ENCODE assay signal across 7 mouse cellular contexts in genomic region chr9:41579107-41580014, GRCm38 (mm10).
DNase-seq lines count a peak whose midpoint lies in the region; ATAC-seq and TF ChIP-seq lines count a peak whose summit lies in the region.

No protein-coding gene starts in this region.

- H3K4me1 ChIP-seq in brown adipose tissue, adult 24 weeks (ENCODE audit: control insufficient read depth, insufficient read depth, insufficient read length, low read length) = no peaks in the 10 kb centered on the region; the same call in 1 of the 2 replicates
- peaks cover 71% of the 10 kb centered on the region for H3K4me1 ChIP-seq in forebrain, embryonic 10.5 days
- peaks cover 6 to 14% of the 10 kb centered on the region in 2 experiments; a peak in 3 of 4 replicates for H3K4me1 ChIP-seq in heart, embryonic 14.5 days (ENCODE audit: control insufficient read depth in 2 of 2, insufficient read depth in 2 of 2, low read length in 2 of 2)
- H3K4me1 ChIP-seq in kidney, postnatal 0 days (replicated peaks; ENCODE audit: insufficient read depth, low read length) = 0 out of 2 replicates have a peak, but pooled peaks cover 3% of the 10 kb centered on the region
- H3K4me1 ChIP-seq in limb, embryonic 15.5 days = peaks cover 11% of the 10 kb centered on the region
- H3K4me1 ChIP-seq in neural tube, embryonic 11.5 days (ENCODE audit: control insufficient read depth, insufficient read depth, low read length) = peaks cover 3% of the 10 kb centered on the region
- no peaks in the 10 kb centered on the region for H3K4me1 ChIP-seq in thymus, adult 2 months (replicated peaks; ENCODE audit: control insufficient read depth, insufficient read depth, low read length)

- DNase-seq in forebrain, embryonic 10.5 days (ENCODE audit: extremely low spot score, low spot score) = peak; percentile 71
- DNase-seq in kidney, postnatal 0 days (ENCODE audit: low spot score) = peak; percentile 97
- DNase-seq in neural tube, embryonic 11.5 days (ENCODE audit: low spot score) = peak; percentile 72
- no peak for DNase-seq in thymus, adult 2 months

- no peak overlapping the region for H3K27ac ChIP-seq in brown adipose tissue, adult 24 weeks (replicated peaks; ENCODE audit: low read depth, low read length)
- H3K27ac ChIP-seq in forebrain, embryonic 10.5 days = peak overlapping the region; percentile 89
- peak overlapping the region; percentile 95 to 96 for H3K27ac ChIP-seq in heart, embryonic 14.5 days (replicated peaks in 1 of 2; ENCODE audit: control insufficient read depth in 1 of 2, insufficient read depth in 1 of 2, low read depth in 2 of 2, low read length in 2 of 2)
- H3K27ac ChIP-seq in kidney, postnatal 0 days = peak overlapping the region; percentile 70
- H3K27ac ChIP-seq in limb, embryonic 15.5 days = peak overlapping the region; percentile 97
- peak overlapping the region; percentile 86 for H3K27ac ChIP-seq in neural tube, embryonic 11.5 days (ENCODE audit: low read depth, low read length)
- H3K27ac ChIP-seq in thymus, adult 2 months (ENCODE audit: control insufficient read depth, insufficient read depth, low read length) = no peak overlapping the region

- peak overlapping the region; percentile 54; the same call in 1 of the 2 replicates for H3K4me3 ChIP-seq in brown adipose tissue, adult 24 weeks (ENCODE audit: insufficient read depth, low read depth, low read length)
- H3K4me3 ChIP-seq in forebrain, embryonic 10.5 days = peak overlapping the region; percentile 60
- peak overlapping the region; percentile 54 to 83 for H3K4me3 ChIP-seq in heart, embryonic 14.5 days (ENCODE audit: control insufficient read depth in 1 of 2, insufficient read depth in 1 of 2, low read depth in 1 of 2, low read length in 2 of 2)
- peak overlapping the region; percentile 55 for H3K4me3 ChIP-seq in kidney, postnatal 0 days (replicated peaks; ENCODE audit: low read depth, low read length)
- H3K4me3 ChIP-seq in limb, embryonic 15.5 days = peak overlapping the region; percentile 58
- H3K4me3 ChIP-seq in neural tube, embryonic 11.5 days (ENCODE audit: low read depth, low read length) = peak overlapping the region; percentile 45
- no peak overlapping the region for H3K4me3 ChIP-seq in thymus, adult 2 months (ENCODE audit: control insufficient read depth, insufficient read depth, low read length)

- H3K27me3 ChIP-seq in forebrain, embryonic 10.5 days (ENCODE audit: poor library complexity, severe bottlenecking) = no peaks in the 10 kb centered on the region
- H3K27me3 ChIP-seq in heart, embryonic 14.5 days (ENCODE audit: control insufficient read depth, insufficient read depth, low read length) = no peaks in the 10 kb centered on the region
- no peaks in the 10 kb centered on the region for H3K27me3 ChIP-seq in kidney, postnatal 0 days (ENCODE audit: insufficient read depth, low read length)
- no peaks in the 10 kb centered on the region for H3K27me3 ChIP-seq in limb, embryonic 15.5 days
- H3K27me3 ChIP-seq in neural tube, embryonic 11.5 days (ENCODE audit: control insufficient read depth, insufficient read depth, low read length) = no peaks in the 10 kb centered on the region
- peaks cover 3% of the 10 kb centered on the region; the same call in 1 of the 2 replicates for H3K27me3 ChIP-seq in thymus, adult 2 months (ENCODE audit: control insufficient read depth, insufficient read depth, low read length)

- ATAC-seq in heart, embryonic 14.5 days (ENCODE audit: insufficient number of reproducible peaks, insufficient read depth, low FRiP score, low read depth) = peak; percentile 66; the same call in 1 of the 2 replicates
- ATAC-seq in kidney, postnatal 0 days (replicated peaks; ENCODE audit: low FRiP score, low read depth) = peak; percentile 68
- ATAC-seq in limb, embryonic 15.5 days (ENCODE audit: insufficient number of reproducible peaks, low FRiP score, low TSS enrichment, low read depth) = peak; percentile 60; the same call in 1 of the 2 replicates
- ATAC-seq in neural tube, embryonic 11.5 days (ENCODE audit: insufficient read depth, low FRiP score, low TSS enrichment) = 0 out of 2 replicates have a peak, but pooled peaks have one; percentile 32

- H3K9me3 ChIP-seq in forebrain, embryonic 10.5 days = no peaks in the 10 kb centered on the region
- H3K9me3 ChIP-seq in heart, embryonic 14.5 days (ENCODE audit: control insufficient read depth, low read length) = no peaks in the 10 kb centered on the region
- H3K9me3 ChIP-seq in kidney, postnatal 0 days (replicated peaks; ENCODE audit: low read length) = no peaks in the 10 kb centered on the region
- H3K9me3 ChIP-seq in limb, embryonic 15.5 days = no peaks in the 10 kb centered on the region
- no peaks in the 10 kb centered on the region for H3K9me3 ChIP-seq in neural tube, embryonic 11.5 days (ENCODE audit: control insufficient read depth, low read length)

- H3K9ac ChIP-seq in heart, embryonic 14.5 days (ENCODE audit: low read length) = peak overlapping the region; percentile 78
- H3K9ac ChIP-seq in kidney, postnatal 0 days (ENCODE audit: low read depth, low read length) = peak overlapping the region; percentile 71
- H3K9ac ChIP-seq in limb, embryonic 15.5 days = peak overlapping the region; percentile 66
- peak overlapping the region; percentile 65 for H3K9ac ChIP-seq in neural tube, embryonic 11.5 days (ENCODE audit: low read length)

- 41% methylated on average over 13 of the region's 13 CpGs for WGBS in forebrain, embryonic 10.5 days
- WGBS in heart, embryonic 14.5 days = 23% methylated on average over 12 of the region's 13 CpGs
- WGBS in kidney, postnatal 0 days = 30% methylated on average over 13 of the region's 13 CpGs
- WGBS in limb, embryonic 15.5 days = 19% methylated on average over 12 of the region's 13 CpGs
- 45% methylated on average over 12 of the region's 13 CpGs for WGBS in neural tube, embryonic 11.5 days
- WGBS in thymus, adult 2 months = 41% methylated on average over 13 of the region's 13 CpGs

- no peak for TF ChIP-seq POLR2A in thymus, adult 2 months (IDR thresholded peaks at IDR 0.05; ENCODE audit: control insufficient read depth, extremely low read depth, insufficient read depth, low read length, poor library complexity)

- peak; percentile 78 for TF ChIP-seq CTCF in kidney, postnatal 0 days (IDR thresholded peaks at IDR 0.05; ENCODE audit: low read depth)
- TF ChIP-seq CTCF in thymus, adult 2 months (IDR thresholded peaks at IDR 0.05; ENCODE audit: borderline replicate concordance, control insufficient read depth, extremely low read depth, insufficient read depth, low read length, poor library complexity) = no peak

- no peaks in the 10 kb centered on the region for H3K36me3 ChIP-seq in forebrain, embryonic 10.5 days (replicated peaks)
- no peaks in the 10 kb centered on the region for H3K36me3 ChIP-seq in heart, embryonic 14.5 days (ENCODE audit: control insufficient read depth, insufficient read depth, low read length)
- H3K36me3 ChIP-seq in kidney, postnatal 0 days (ENCODE audit: insufficient read depth, low read length) = no peaks in the 10 kb centered on the region
- no peaks in the 10 kb centered on the region for H3K36me3 ChIP-seq in limb, embryonic 15.5 days
- no peaks in the 10 kb centered on the region for H3K36me3 ChIP-seq in neural tube, embryonic 11.5 days (ENCODE audit: control insufficient read depth, insufficient read depth, low read length)
- H3K36me3 ChIP-seq in thymus, adult 2 months (ENCODE audit: control insufficient read depth, insufficient read depth, low read length) = no peaks in the 10 kb centered on the region

- H3K4me2 ChIP-seq in heart, embryonic 14.5 days (ENCODE audit: low read length) = peak overlapping the region; percentile 74
- peak overlapping the region; percentile 73 for H3K4me2 ChIP-seq in kidney, postnatal 0 days (ENCODE audit: low read length)
- H3K4me2 ChIP-seq in limb, embryonic 15.5 days = peak overlapping the region; percentile 45
- peak overlapping the region; percentile 40 for H3K4me2 ChIP-seq in neural tube, embryonic 11.5 days (ENCODE audit: low read depth)

Comparison
In these comparisons a context has a peak if more than half of its experiments do, and no peak if none do; other contexts are left out.
1. H3K27ac ChIP-seq: peak in forebrain, embryonic 10.5 days (single experiment), heart, embryonic 14.5 days (2 of 2), kidney, postnatal 0 days (single experiment), limb, embryonic 15.5 days (single experiment) and neural tube, embryonic 11.5 days (single experiment); none in brown adipose tissue, adult 24 weeks (single experiment) and thymus, adult 2 months (single experiment).
2. Peak in every context shown above with its lines, with median percentiles within 50 percentile points of each other: ATAC-seq, H3K4me2 ChIP-seq and H3K9ac ChIP-seq.